Mouse (Mus musculus) testis, adult 2 months (tissue): Measurements from ENCODE around the gene Rbfox1. TPM values are rescaled to one million over a fixed set of nuclear protein-coding genes. Genes with fewer than 3 reads are reported as not detected.

Experiments
- H3K27ac ChIP-seq: fragments of 200-500 bp; 2 replicates; pipeline ENCODE4 v1.5.1; 2012; ENCODE audit warnings: low read depth, low read length; ENCODE audit not compliant: control insufficient read depth, insufficient read depth
- H3K27me3 ChIP-seq: fragments of 200-500 bp; 2 replicates; pipeline ENCODE4 v1.6.1; 2012; ENCODE audit warnings: mild to moderate bottlenecking, low read length, moderate library complexity; ENCODE audit not compliant: control insufficient read depth, insufficient read depth
- H3K36me3 ChIP-seq: fragments of 200-500 bp; 2 replicates; pipeline ENCODE4 v1.6.1; 2012; ENCODE audit warnings: mild to moderate bottlenecking, low read length; ENCODE audit not compliant: control insufficient read depth, insufficient read depth
- H3K4me1 ChIP-seq: fragments of 200-500 bp; 2 replicates; pipeline ENCODE4 v1.6.1; 2012; ENCODE audit warnings: low read length; ENCODE audit not compliant: control insufficient read depth, insufficient read depth
- H3K4me3 ChIP-seq: fragments of 200-500 bp; 2 replicates; pipeline ENCODE4 v1.5.1; 2012; ENCODE audit warnings: low read depth, mild to moderate bottlenecking, low read length, moderate library complexity, mixed read lengths; ENCODE audit not compliant: control insufficient read depth
- CTCF ChIP-seq: fragments of 200-500 bp; IDR thresholded peaks from 2 replicates; pipeline ENCODE4 v1.5.1; 2012; ENCODE audit warnings: low read depth, mild to moderate bottlenecking, inconsistent platforms, low read length, moderate library complexity; ENCODE audit not compliant: control insufficient read depth, insufficient read depth, insufficient replicate concordance
- POLR2A ChIP-seq: fragments of 200-500 bp; IDR thresholded peaks from 2 replicates; pipeline ENCODE4 v1.6.1; 2012; ENCODE audit warnings: low read depth, mild to moderate bottlenecking, inconsistent platforms, low read length, moderate library complexity; ENCODE audit not compliant: control insufficient read depth
- polyA plus RNA-seq: library from polyadenylated mRNA; depleted of rRNA; stranded (reverse); fragments of >200 nt; gene quantifications from 2 replicates; pipeline ENCODE4 v1.2.3, GENCODE M21; 2012

Rbfox1 gene
- polyA plus RNA-seq, 1 experiment: 0.23 TPM

DNA sequence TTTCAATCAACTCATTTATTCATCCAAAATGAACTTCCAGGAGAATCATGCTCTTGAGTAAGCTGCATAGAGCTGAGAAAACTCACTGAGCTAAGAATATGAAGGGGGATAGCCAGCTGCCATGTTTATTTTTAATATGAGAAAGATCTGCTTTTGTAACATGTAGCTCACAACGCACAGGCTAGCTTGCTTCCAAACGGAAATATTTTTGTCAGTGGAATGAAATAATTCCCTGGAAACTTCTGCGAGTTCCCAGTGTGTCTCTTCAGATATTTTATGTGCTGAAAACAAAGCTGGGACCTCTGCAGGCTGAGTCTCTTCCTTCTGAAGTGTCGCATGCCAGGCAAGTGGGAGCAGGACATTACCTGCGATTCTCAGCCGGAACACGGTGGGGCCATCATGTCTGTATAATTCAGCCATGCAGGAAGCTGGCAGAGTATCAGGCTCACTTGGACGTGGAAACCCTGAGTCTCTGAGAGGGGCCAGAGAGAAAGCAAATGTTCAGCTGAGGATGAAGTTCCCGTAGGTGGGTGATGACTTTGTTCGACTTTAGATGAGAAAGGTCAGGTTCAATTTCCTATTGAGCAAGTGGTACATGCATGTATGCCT lies 190.4 kb downstream of the Rbfox1 start:
- Histone ChIP-seq H3K4me3 (no peak overlapping the region), H3K27me3 (no peaks in the 10 kb centered on the region), H3K36me3 (no peaks in the 10 kb centered on the region), H3K27ac (no peak overlapping the region), H3K4me1 (no peaks in the 10 kb centered on the region; the same call in 1 of the 2 replicates)
- TF ChIP-seq CTCF (no peak), POLR2A (no peak)

DNA sequence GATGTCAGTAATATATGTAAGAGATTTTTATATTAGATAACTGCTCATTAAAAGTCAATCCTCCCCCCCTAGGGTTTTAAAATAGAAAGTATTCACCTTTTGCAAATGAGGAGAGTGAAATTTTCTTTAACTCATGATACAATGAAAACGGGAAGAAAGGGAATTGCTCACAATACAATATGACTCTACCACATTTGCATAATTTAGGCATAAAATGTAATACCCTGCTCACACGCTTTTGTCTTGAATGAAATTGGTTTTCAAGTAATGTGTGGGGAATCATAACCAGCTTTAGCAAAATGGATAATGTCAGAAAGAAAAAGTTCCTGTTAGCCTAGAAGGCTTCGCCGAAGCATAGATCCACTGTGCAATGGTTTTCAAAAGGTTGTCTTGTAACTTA lies 193.9 kb downstream of the Rbfox1 start:
- Histone ChIP-seq H3K4me1 (no peaks in the 10 kb centered on the region), H3K4me3 (no peak overlapping the region), H3K27ac (no peak overlapping the region), H3K36me3 (no peaks in the 10 kb centered on the region), H3K27me3 (no peaks in the 10 kb centered on the region)
- TF ChIP-seq CTCF (no peak), POLR2A (no peak)

GRCm38 (mm10) chr16:6084701-6085365 lies 199.7 kb downstream of the Rbfox1 start:
- Histone ChIP-seq H3K27ac (no peak overlapping the region), H3K36me3 (no peaks in the 10 kb centered on the region), H3K27me3 (no peaks in the 10 kb centered on the region), H3K4me1 (no peaks in the 10 kb centered on the region), H3K4me3 (no peak overlapping the region)
- TF ChIP-seq POLR2A (no peak), CTCF (no peak)

GRCm38 (mm10) chr16:6086200-6086599 lies 201.0 kb downstream of the Rbfox1 start:
- H3K4me1 ChIP-seq: no peaks in the 10 kb centered on the region
- H3K36me3 ChIP-seq: no peaks in the 10 kb centered on the region
- TF ChIP-seq CTCF (no peak), POLR2A (no peak)
- no peaks in the 10 kb centered on the region for H3K27me3 ChIP-seq
- no peak overlapping the region for H3K27ac ChIP-seq
- no peak overlapping the region for H3K4me3 ChIP-seq

GRCm38 (mm10) chr16:6091326-6092123 lies 206.4 kb downstream of the Rbfox1 start:
- H3K4me1 ChIP-seq: no peaks in the 10 kb centered on the region
- TF ChIP-seq CTCF: no peak
- no peak for TF ChIP-seq POLR2A
- H3K27ac ChIP-seq: no peak overlapping the region
- no peak overlapping the region for H3K4me3 ChIP-seq
- no peaks in the 10 kb centered on the region for H3K27me3 ChIP-seq
- H3K36me3 ChIP-seq: no peaks in the 10 kb centered on the region

DNA sequence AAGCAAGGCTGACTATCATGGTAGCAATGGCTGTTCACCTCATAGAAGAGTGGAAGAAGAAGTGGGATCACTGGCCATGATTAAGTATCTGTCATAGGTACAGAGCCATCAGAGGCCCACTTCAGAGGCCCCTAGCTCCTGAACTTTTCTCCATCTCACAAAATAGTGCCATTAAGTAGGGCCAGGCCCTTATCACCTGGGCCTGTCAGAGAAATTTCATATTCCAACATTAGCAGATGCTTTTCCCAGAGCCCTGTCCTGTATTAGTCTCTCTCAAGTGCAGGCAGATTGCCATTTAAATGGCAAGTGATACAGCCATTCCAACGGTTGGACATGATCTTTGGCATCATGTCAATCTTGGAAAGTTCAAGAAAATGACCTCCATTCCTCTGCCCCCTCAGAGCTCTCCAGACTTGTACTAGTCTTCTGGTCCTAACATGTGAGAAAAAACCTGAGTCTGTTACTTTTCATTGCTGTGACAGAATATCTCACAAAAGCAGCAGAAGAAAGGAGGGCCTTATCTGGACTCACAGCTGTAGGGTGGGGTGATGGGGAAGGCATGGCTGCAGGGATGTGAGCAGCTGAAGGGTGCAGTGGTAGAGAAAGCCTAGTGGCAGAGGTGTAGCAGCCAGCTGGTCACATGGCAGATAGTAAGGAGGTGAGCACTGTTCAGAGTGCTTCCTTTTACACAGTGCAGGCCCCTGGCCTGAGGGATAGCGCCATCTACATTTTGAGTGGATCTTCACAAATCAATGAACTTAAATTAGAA lies 210.6 kb downstream of the Rbfox1 start:
- TF ChIP-seq POLR2A: no peak
- TF ChIP-seq CTCF: no peak
- Histone ChIP-seq H3K4me1 (no peaks in the 10 kb centered on the region), H3K36me3 (no peaks in the 10 kb centered on the region), H3K27me3 (no peaks in the 10 kb centered on the region), H3K27ac (no peak overlapping the region), H3K4me3 (no peak overlapping the region)
